Mouse (Mus musculus): ENCODE data around the gene Coro1b. TPM values are rescaled to one million over a fixed set of nuclear protein-coding genes. Genes with fewer than 3 reads are reported as not detected.
"Not testable (repeated sequence)": the region's sequence is repeated elsewhere in the genome, so short reads cannot be mapped to it uniquely, and the experiment has no call there.

Gene Coro1b
- total and polyA plus RNA-seq, 2 experiments from 2014 or later: 90.7 to 137 TPM

DNA sequence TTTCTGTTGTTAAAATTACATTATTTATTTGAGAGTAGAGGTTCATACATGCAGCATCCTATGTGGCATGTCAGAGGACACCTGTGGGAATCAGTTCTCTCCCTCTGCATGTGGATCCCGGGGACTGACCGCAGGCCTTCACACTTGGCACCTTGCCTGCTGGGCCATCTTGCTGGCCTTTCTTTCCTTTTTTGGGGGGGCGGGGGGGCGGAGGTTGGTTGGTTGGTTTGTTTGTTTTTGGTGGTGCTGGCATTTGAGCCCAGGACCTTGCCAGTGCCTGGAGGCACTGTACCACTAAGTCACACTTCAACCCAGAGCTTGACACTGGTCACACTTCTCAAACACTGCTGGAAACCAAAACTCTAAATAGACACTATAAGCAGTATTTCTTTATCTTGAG is 14.1 kb upstream of the Coro1b start:
- Histone ChIP-seq H3K4me3 (ENCODE audit: low read length) (no peak overlapping the region), H3K27me3 (ENCODE audit: insufficient read depth, low read length) (no peaks in the 10 kb centered on the region), H3K36me3 (ENCODE audit: insufficient read depth, low read length) (peaks cover 26% of the 10 kb centered on the region), H3K4me1 (ENCODE audit: insufficient read depth, low read length) (no peaks in the 10 kb centered on the region), H3K9me3 (ENCODE audit: low read length) (no peaks in the 10 kb centered on the region), H3K27ac (no peak overlapping the region), H3K9ac (replicated peaks; ENCODE audit: low read length) (no peak overlapping the region), H3K4me2 (ENCODE audit: low read depth, low read length) (no peak overlapping the region)
- ATAC-seq (no peak), DNase-seq (ENCODE audit: low spot score) (no peak)
- no peak for TF ChIP-seq CTCF (IDR thresholded peaks at IDR 0.05; ENCODE audit: low read depth)
- WGBS: 90% methylated on average over 4 of the region's 4 CpGs

GRCm38 (mm10) chr19:4135229-4135962 is 13.0 kb upstream of the Coro1b start:
- H3K4me2 ChIP-seq (ENCODE audit: low read depth, low read length); H3K9me3 ChIP-seq (ENCODE audit: low read length); H3K9ac ChIP-seq (replicated peaks; ENCODE audit: low read length); H3K27ac ChIP-seq; ATAC-seq; H3K4me1 ChIP-seq (ENCODE audit: insufficient read depth, low read length); DNase-seq (ENCODE audit: low spot score); H3K4me3 ChIP-seq (ENCODE audit: low read length); H3K27me3 ChIP-seq (ENCODE audit: insufficient read depth, low read length): not testable (repeated sequence)
- peaks cover 22% of the 10 kb centered on the region for H3K36me3 ChIP-seq (ENCODE audit: insufficient read depth, low read length)
- WGBS: 85% methylated on average over 6 of the region's 6 CpGs

DNA sequence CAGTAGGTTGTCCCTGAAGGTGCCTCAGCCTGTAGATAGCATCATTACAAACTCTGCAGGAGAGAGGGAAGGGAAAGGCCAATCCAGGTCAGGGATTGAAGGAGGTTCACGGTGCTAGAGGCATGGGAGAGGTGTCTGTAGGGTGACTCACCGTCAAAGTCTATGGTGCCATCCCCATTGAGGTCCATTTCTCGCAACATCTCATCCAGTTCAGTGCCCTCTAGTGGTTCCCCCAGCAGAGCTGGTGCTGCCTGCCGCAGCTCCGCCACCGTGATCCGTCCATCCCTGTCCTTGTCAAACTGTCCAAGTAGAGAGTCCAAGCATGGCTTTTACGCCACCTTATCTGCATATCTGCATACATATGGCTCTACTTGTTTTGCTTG is 12.5 kb upstream of the Coro1b start:
- WGBS: 22% methylated on average over 8 of the region's 8 CpGs
- not testable (repeated sequence) for DNase-seq (ENCODE audit: low spot score); ATAC-seq; H3K4me3 ChIP-seq (ENCODE audit: low read length); H3K9ac ChIP-seq (replicated peaks; ENCODE audit: low read length); H3K9me3 ChIP-seq (ENCODE audit: low read length); H3K27ac ChIP-seq; H3K4me1 ChIP-seq (ENCODE audit: insufficient read depth, low read length); H3K4me2 ChIP-seq (ENCODE audit: low read depth, low read length); H3K27me3 ChIP-seq (ENCODE audit: insufficient read depth, low read length)
- peaks cover 21% of the 10 kb centered on the region for H3K36me3 ChIP-seq (ENCODE audit: insufficient read depth, low read length)
- peak; percentile 56 for TF ChIP-seq CTCF (IDR thresholded peaks at IDR 0.05; ENCODE audit: low read depth)

DNA sequence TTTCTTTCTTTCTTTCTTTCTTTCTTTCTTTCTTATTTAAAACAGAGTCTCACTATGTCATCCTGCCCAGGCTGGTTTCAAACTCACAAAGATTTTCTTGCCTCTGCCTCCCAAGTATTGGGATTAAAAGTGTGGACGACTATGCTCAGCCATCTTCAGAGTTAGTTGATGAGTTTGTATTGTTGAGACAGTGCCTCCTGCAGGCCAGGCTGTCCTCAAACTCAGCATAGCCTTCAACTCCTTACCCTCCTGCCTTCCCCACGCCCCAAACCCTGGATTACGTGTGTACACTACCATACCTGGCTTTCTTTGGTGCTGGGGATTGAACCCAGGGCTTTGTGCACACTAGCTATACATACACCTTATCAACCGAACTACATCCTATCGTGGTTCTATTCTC is 12.0 kb upstream of the Coro1b start:
- no peak overlapping the region for H3K4me3 ChIP-seq (ENCODE audit: low read length)
- H3K9me3 ChIP-seq (ENCODE audit: low read length): no peaks in the 10 kb centered on the region
- H3K27ac ChIP-seq: no peak overlapping the region
- H3K27me3 ChIP-seq (ENCODE audit: insufficient read depth, low read length): no peaks in the 10 kb centered on the region
- WGBS: 82% methylated on average over 5 of the region's 5 CpGs
- no peak overlapping the region for H3K9ac ChIP-seq (replicated peaks; ENCODE audit: low read length)
- DNase-seq (ENCODE audit: low spot score): no peak
- TF ChIP-seq CTCF (IDR thresholded peaks at IDR 0.05; ENCODE audit: low read depth): no peak
- no peak overlapping the region for H3K4me2 ChIP-seq (ENCODE audit: low read depth, low read length)
- H3K36me3 ChIP-seq (ENCODE audit: insufficient read depth, low read length): peaks cover 16% of the 10 kb centered on the region
- no peaks in the 10 kb centered on the region for H3K4me1 ChIP-seq (ENCODE audit: insufficient read depth, low read length)
- no peak for ATAC-seq

- ATAC-seq: no peak
- no peak overlapping the region for H3K9ac ChIP-seq (replicated peaks; ENCODE audit: low read length)
- H3K9me3 ChIP-seq (ENCODE audit: low read length): no peaks in the 10 kb centered on the region
- H3K36me3 ChIP-seq (ENCODE audit: insufficient read depth, low read length): peaks cover 1% of the 10 kb centered on the region; the same call in 1 of the 2 replicates
- H3K4me3 ChIP-seq (ENCODE audit: low read length): no peak overlapping the region
- no peak for DNase-seq (ENCODE audit: low spot score)
- no peaks in the 10 kb centered on the region for H3K4me1 ChIP-seq (ENCODE audit: insufficient read depth, low read length)
- no peaks in the 10 kb centered on the region for H3K27me3 ChIP-seq (ENCODE audit: insufficient read depth, low read length)
- no peak overlapping the region for H3K4me2 ChIP-seq (ENCODE audit: low read depth, low read length)
- no peak overlapping the region for H3K27ac ChIP-seq
- 85% methylated on average over 5 of the region's 5 CpGs for WGBS
- no peak for TF ChIP-seq CTCF (IDR thresholded peaks at IDR 0.05; ENCODE audit: low read depth)
These were observed 10.5 kb upstream of the Coro1b start for GRCm38 (mm10) chr19:4137913-4138312.

DNA sequence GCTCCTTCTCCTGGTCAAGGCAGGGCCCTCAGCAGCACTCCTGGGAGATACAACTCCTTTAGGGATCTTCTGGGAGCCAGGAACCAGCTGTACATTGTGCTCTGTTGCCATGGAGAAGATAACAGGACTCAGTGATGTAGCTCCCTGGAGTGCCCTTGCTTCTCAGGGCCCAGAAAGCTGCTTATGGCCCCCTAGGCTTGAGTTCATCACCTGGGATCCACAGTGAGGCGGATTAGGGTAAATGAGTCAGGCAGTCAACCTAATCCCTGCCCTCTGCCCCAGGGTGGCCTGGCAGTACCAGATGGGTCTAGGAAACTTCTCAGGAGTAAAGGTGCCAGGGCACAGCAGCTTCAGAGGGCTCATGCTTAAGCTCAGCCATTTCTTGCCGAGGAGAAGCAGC is 9.0 kb upstream of the Coro1b start, which contains the start of gene Gpr152:
Gene Gpr152 (plus strand): TSS at position 342 of the 400 bp plus-strand sequence.
- Histone ChIP-seq H3K9me3 (ENCODE audit: low read length) (no peaks in the 10 kb centered on the region), H3K36me3 (ENCODE audit: insufficient read depth, low read length) (no peaks in the 10 kb centered on the region), H3K4me2 (ENCODE audit: low read depth, low read length) (no peak within 1 kb of the TSS), H3K27me3 (ENCODE audit: insufficient read depth, low read length) (no peaks in the 10 kb centered on the region), H3K9ac (replicated peaks; ENCODE audit: low read length) (no peak within 1 kb of the TSS), H3K27ac (no peak within 1 kb of the TSS), H3K4me1 (ENCODE audit: insufficient read depth, low read length) (no peaks in the 10 kb centered on the region), H3K4me3 (ENCODE audit: low read length) (no peak within 1 kb of the TSS)
- 64% methylated on average over 2 of the region's 2 CpGs for whole genome bisulfite sequencing
- TF ChIP-seq CTCF (IDR thresholded peaks at IDR 0.05; ENCODE audit: low read depth): no peak
- DNase-seq (ENCODE audit: low spot score) (no peak), ATAC-seq (no peak; the same call in 1 of the 2 replicates)

- H3K4me2 ChIP-seq (ENCODE audit: low read depth, low read length): no peak overlapping the region
- H3K36me3 ChIP-seq (ENCODE audit: insufficient read depth, low read length): no peaks in the 10 kb centered on the region
- H3K9ac ChIP-seq (replicated peaks; ENCODE audit: low read length): no peak overlapping the region
- no peaks in the 10 kb centered on the region for H3K9me3 ChIP-seq (ENCODE audit: low read length)
- TF ChIP-seq CTCF (IDR thresholded peaks at IDR 0.05; ENCODE audit: low read depth): no peak
- DNase-seq (ENCODE audit: low spot score) (no peak), ATAC-seq (no peak)
- H3K4me1 ChIP-seq (ENCODE audit: insufficient read depth, low read length): no peaks in the 10 kb centered on the region
- no peaks in the 10 kb centered on the region for H3K27me3 ChIP-seq (ENCODE audit: insufficient read depth, low read length)
- 77% methylated on average over 6 of the region's 6 CpGs for WGBS
- H3K4me3 ChIP-seq (ENCODE audit: low read length): no peak overlapping the region
- no peak overlapping the region for H3K27ac ChIP-seq
These were observed 8.3 kb upstream of the Coro1b start for GRCm38 (mm10) chr19:4140147-4140546.
